Comparison of ENCODE assay signal across 12 mouse cellular contexts in the genomic region with DNA sequence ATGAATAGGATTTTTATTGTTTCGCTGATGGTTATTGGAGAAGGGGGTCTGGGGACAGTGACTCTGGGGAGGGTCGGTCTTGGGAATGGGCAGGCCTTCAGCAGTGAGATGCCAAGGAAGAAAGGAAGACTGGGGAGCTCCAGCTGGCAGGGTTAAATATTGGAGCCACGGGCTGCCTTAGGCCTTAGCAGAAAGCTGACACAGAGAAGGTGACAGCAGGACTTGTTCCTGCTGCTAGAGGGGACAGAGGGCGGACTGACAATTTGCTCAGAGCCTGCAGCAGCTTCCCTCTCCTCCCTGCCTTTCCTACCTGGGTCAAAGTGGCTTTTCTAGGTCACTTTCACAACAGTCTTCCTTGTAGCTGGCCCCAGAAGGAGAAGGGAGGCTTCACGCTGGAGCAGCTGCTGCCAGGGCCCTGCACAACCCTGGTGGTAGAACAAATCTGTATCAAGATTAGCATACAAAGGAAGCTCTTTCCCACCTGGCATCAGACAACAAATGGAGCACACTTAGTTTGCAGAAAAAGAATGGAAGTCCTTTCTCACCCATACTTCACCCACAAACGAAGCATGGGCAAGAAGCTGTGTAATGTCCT.
A peak's percentile ranks its signal among the peaks of the same experiment; 100 is the strongest.
DNase-seq lines count a peak whose midpoint lies in the region; ATAC-seq and TF ChIP-seq lines count a peak whose summit lies in the region.
"Had no signal": no experiment of that assay in that cellular context is flagged by ENCODE, and none has a peak within 500 bp of the region (broad histone marks: within the 10 kb centered on the region; RNA-seq: fewer than 3 reads in every experiment).

No protein-coding gene starts in this region.

- H3K9me3 ChIP-seq in heart, embryonic 13.5 days, result peaks cover 8% of the 10 kb centered on the region
- no peaks in the 10 kb centered on the region for H3K9me3 ChIP-seq in midbrain, embryonic 12.5 days
- no peaks in the 10 kb centered on the region for H3K9me3 ChIP-seq in midbrain, postnatal 0 days (ENCODE audit: low read length)
- H3K9me3 ChIP-seq in limb, embryonic 10.5 days (replicated peaks), result no peaks in the 10 kb centered on the region
- H3K9me3 ChIP-seq in stomach, embryonic 15.5 days, result no peaks in the 10 kb centered on the region

- peak overlapping the region; percentile 90 for H3K27ac ChIP-seq in heart, embryonic 13.5 days (replicated peaks)
- peak overlapping the region; percentile 46 for H3K27ac ChIP-seq in midbrain, embryonic 12.5 days (replicated peaks)
- no peak overlapping the region for H3K27ac ChIP-seq in midbrain, postnatal 0 days (ENCODE audit: low read depth, low read length)
- peak overlapping the region; percentile 80 for H3K27ac ChIP-seq in limb, embryonic 10.5 days
- H3K27ac ChIP-seq in stomach, embryonic 15.5 days, result peak overlapping the region; percentile 57; the same call in 1 of the 2 replicates
- H3K27ac ChIP-seq: neural tube, embryonic 12.5 days had no signal

- DNase-seq in heart, postnatal 36 days, result no peak
- no peak for DNase-seq in midbrain, postnatal 0 days (ENCODE audit: low spot score)
- DNase-seq in limb, embryonic 10.5 days (ENCODE audit: low spot score), result no peak
- no peak for DNase-seq in urinary bladder, adult 2 months (ENCODE audit: low spot score)
- no peak for DNase-seq in urinary bladder, postnatal 4 days (ENCODE audit: low spot score in 2 of 2)
- DNase-seq: cerebellum, adult 8-10 months; thymus, postnatal 14 days had no signal

- H3K9ac ChIP-seq in heart, embryonic 13.5 days, result peak overlapping the region; percentile 73
- no peak overlapping the region for H3K9ac ChIP-seq in midbrain, embryonic 12.5 days (replicated peaks)
- H3K9ac ChIP-seq in midbrain, postnatal 0 days (replicated peaks; ENCODE audit: low read length, poor library complexity, severe bottlenecking), result no peak overlapping the region
- no peak overlapping the region for H3K9ac ChIP-seq in stomach, embryonic 15.5 days
- H3K9ac ChIP-seq: neural tube, embryonic 12.5 days had no signal

- H3K4me3 ChIP-seq in heart, embryonic 13.5 days, result no peak overlapping the region
- H3K4me3 ChIP-seq in midbrain, embryonic 12.5 days, result no peak overlapping the region
- H3K4me3 ChIP-seq in midbrain, postnatal 0 days (ENCODE audit: low read depth, low read length), result no peak overlapping the region
- no peak overlapping the region for H3K4me3 ChIP-seq in limb, embryonic 10.5 days
- no peak overlapping the region for H3K4me3 ChIP-seq in stomach, embryonic 15.5 days (replicated peaks)
- H3K4me3 ChIP-seq: neural tube, embryonic 12.5 days had no signal

- no peaks in the 10 kb centered on the region for H3K36me3 ChIP-seq in heart, embryonic 13.5 days
- H3K36me3 ChIP-seq in midbrain, embryonic 12.5 days, result no peaks in the 10 kb centered on the region
- no peaks in the 10 kb centered on the region for H3K36me3 ChIP-seq in midbrain, postnatal 0 days (ENCODE audit: insufficient read depth, low read length)
- H3K36me3 ChIP-seq in limb, embryonic 10.5 days, result no peaks in the 10 kb centered on the region
- H3K36me3 ChIP-seq in stomach, embryonic 15.5 days, result no peaks in the 10 kb centered on the region
- H3K36me3 ChIP-seq: neural tube, embryonic 12.5 days had no signal

- WGBS in heart, embryonic 13.5 days, result 67% methylated on average over 6 of the region's 6 CpGs
- 81% methylated on average over 6 of the region's 6 CpGs for WGBS in midbrain, embryonic 12.5 days
- 65% methylated on average over 6 of the region's 6 CpGs for WGBS in midbrain, postnatal 0 days
- WGBS in limb, embryonic 10.5 days, result 83% methylated on average over 6 of the region's 6 CpGs
- 73% methylated on average over 6 of the region's 6 CpGs for WGBS in stomach, embryonic 15.5 days

- ATAC-seq in heart, embryonic 13.5 days (ENCODE audit: extremely low read depth, insufficient number of reproducible peaks, low FRiP score, low TSS enrichment), result no peak
- ATAC-seq in midbrain, embryonic 12.5 days (ENCODE audit: low FRiP score, low read depth), result no peak
- ATAC-seq in midbrain, postnatal 0 days (ENCODE audit: low FRiP score), result no peak
- ATAC-seq in stomach, embryonic 15.5 days (ENCODE audit: insufficient read depth, low FRiP score, low read depth), result no peak
- ATAC-seq: forebrain, embryonic 14.5 days had no signal

- no peaks in the 10 kb centered on the region for H3K27me3 ChIP-seq in heart, embryonic 13.5 days (replicated peaks)
- H3K27me3 ChIP-seq in midbrain, embryonic 12.5 days, result peaks cover 19% of the 10 kb centered on the region
- no peaks in the 10 kb centered on the region for H3K27me3 ChIP-seq in midbrain, postnatal 0 days (ENCODE audit: insufficient read depth, low read length)
- no peaks in the 10 kb centered on the region for H3K27me3 ChIP-seq in limb, embryonic 10.5 days (ENCODE audit: low read depth, poor library complexity, severe bottlenecking)
- H3K27me3 ChIP-seq in stomach, embryonic 15.5 days (replicated peaks), result no peaks in the 10 kb centered on the region

- TF ChIP-seq CTCF in midbrain, postnatal 0 days (IDR thresholded peaks at IDR 0.05), result no peak

- peaks cover 65% of the 10 kb centered on the region for H3K4me1 ChIP-seq in heart, embryonic 13.5 days
- peaks cover 19% of the 10 kb centered on the region for H3K4me1 ChIP-seq in midbrain, embryonic 12.5 days
- no peaks in the 10 kb centered on the region for H3K4me1 ChIP-seq in midbrain, postnatal 0 days (ENCODE audit: insufficient read depth, low read length)
- H3K4me1 ChIP-seq in limb, embryonic 10.5 days, result peaks cover 57% of the 10 kb centered on the region
- peaks cover 33% of the 10 kb centered on the region for H3K4me1 ChIP-seq in stomach, embryonic 15.5 days

- intact Hi-C loops in heart, postnatal 36 days (cut with DNase I), result loop anchor here (1.0 to 5.0 kb wide), 4 partner anchors 46 to 246 kb away; a partner anchor contains a TSS

- peak overlapping the region; percentile 41; the same call in 1 of the 2 replicates for H3K4me2 ChIP-seq in heart, embryonic 13.5 days
- H3K4me2 ChIP-seq in midbrain, embryonic 12.5 days (replicated peaks), result no peak overlapping the region
- H3K4me2 ChIP-seq in midbrain, postnatal 0 days (ENCODE audit: low read depth, low read length, poor library complexity, severe bottlenecking), result no peak overlapping the region
- H3K4me2 ChIP-seq in stomach, embryonic 15.5 days, result no peak overlapping the region
- H3K4me2 ChIP-seq: neural tube, embryonic 12.5 days had no signal
